Mouse (Mus musculus) thymus, adult 18-20 months (tissue): ENCODE measurements around the gene Lgi4.

Source experiments
- DNase-seq, 2 experiments: peaks; one replicate each; pipeline ENCODE4 v3.0.0; 2022; ENCODE audit warnings: mixed read lengths in 2 of 2

Lgi4 gene

GRCm38 (mm10) chr7:31059108-31059507 is at the start of gene Lgi4:
TSS of gene Lgi4 (plus strand) at chr7:31059342.
- no peak for DNase-seq

GRCm38 (mm10) chr7:31012971-31013370 is 46.2 kb upstream of the Lgi4 start:
- DNase-seq, result no peak

- no peak for DNase-seq
Measured at GRCm38 (mm10) chr7:31017104-31017901, 41.8 kb upstream of the Lgi4 start.

GRCm38 (mm10) chr7:31028609-31029008 is 30.5 kb upstream of the Lgi4 start:
- DNase-seq, result no peak

GRCm38 (mm10) chr7:31030717-31031116 is 28.4 kb upstream of the Lgi4 start:
- no peak for DNase-seq

- no peak for DNase-seq
Measured at GRCm38 (mm10) chr7:31031731-31032130, 27.4 kb upstream of the Lgi4 start.

GRCm38 (mm10) chr7:31033409-31034165 is 25.6 kb upstream of the Lgi4 start:
- DNase-seq, result peak; percentile 58 to 79

- DNase-seq, result no peak
Measured at GRCm38 (mm10) chr7:31034789-31035188, 24.4 kb upstream of the Lgi4 start.

- DNase-seq, result no peak
Measured at GRCm38 (mm10) chr7:31035291-31035690, 23.9 kb upstream of the Lgi4 start.

- no peak for DNase-seq
Measured at GRCm38 (mm10) chr7:31036917-31037316, 22.2 kb upstream of the Lgi4 start.

- DNase-seq, result peak in 1 of 2 experiments; percentile 61
Measured at GRCm38 (mm10) chr7:31037675-31038074, 21.5 kb upstream of the Lgi4 start.

GRCm38 (mm10) chr7:31039011-31039410 is 20.1 kb upstream of the Lgi4 start:
- no peak for DNase-seq

- DNase-seq, result peak; percentile 48 to 64
Measured at GRCm38 (mm10) chr7:31040281-31041022, 18.7 kb upstream of the Lgi4 start.

- no peak for DNase-seq
Measured at GRCm38 (mm10) chr7:31041023-31041407, 18.1 kb upstream of the Lgi4 start.

- peak; percentile 63 to 74 for DNase-seq
Measured at GRCm38 (mm10) chr7:31041662-31042315, 17.4 kb upstream of the Lgi4 start.

GRCm38 (mm10) chr7:31042431-31042910 is 16.7 kb upstream of the Lgi4 start, which contains the start of gene Fxyd5:
TSS of gene Fxyd5 (minus strand) at chr7:31042481.
- DNase-seq, result no peak

- DNase-seq, result no peak
Measured at GRCm38 (mm10) chr7:31049135-31049845, 9.9 kb upstream of the Lgi4 start.

GRCm38 (mm10) chr7:31049846-31050281 is 9.3 kb upstream of the Lgi4 start:
- no peak for DNase-seq

GRCm38 (mm10) chr7:31050487-31050886 is 8.7 kb upstream of the Lgi4 start:
- no peak for DNase-seq

GRCm38 (mm10) chr7:31050921-31051320 is 8.2 kb upstream of the Lgi4 start:
- DNase-seq, result no peak

GRCm38 (mm10) chr7:31051321-31052021 is 7.7 kb upstream of the Lgi4 start, which contains the start of gene Fxyd7:
TSS of gene Fxyd7 (minus strand) at chr7:31051467.
- DNase-seq, result no peak
